Mouse (Mus musculus) heart, postnatal 0 days (tissue): ENCODE results near the gene Kmt2c.

ENCODE experiments used
- CTCF ChIP-seq: IDR thresholded peaks from 2 replicates; pipeline ENCODE4 v1.5.1; 2016; ENCODE audit warnings: antibody characterized with exemption, control low read depth, low read depth
- EP300 ChIP-seq: IDR thresholded peaks from 2 replicates; pipeline ENCODE4 v1.6.1; 2016; ENCODE audit warnings: antibody characterized with exemption, low read depth

- TF ChIP-seq CTCF (no peak), EP300 (no peak)
Observed at GRCm38 (mm10) chr5:25415382-25415781, 83.2 kb downstream of the Kmt2c start.
